In the genomic region with DNA sequence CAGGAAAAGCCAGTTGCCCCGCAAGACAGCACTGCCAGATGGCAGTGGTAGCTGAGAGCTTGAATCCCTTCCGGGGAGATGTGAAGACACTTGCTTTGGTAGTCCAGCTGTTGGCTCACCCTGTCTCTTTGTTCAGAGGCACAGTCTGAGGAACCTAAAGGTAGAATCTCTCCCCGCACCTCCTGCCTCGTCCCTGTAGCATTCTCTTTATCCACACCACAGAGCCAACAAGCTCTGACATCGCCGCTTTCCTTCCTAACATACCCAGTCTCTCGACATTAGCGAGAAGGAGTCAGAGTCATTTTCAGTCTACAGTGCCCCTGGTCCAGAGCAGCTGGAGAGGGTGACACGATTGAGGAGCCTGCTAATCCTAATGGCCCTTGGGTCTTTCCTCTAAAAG, we compare ENCODE assay signal across 24 mouse cellular contexts. TPM values are rescaled to one million over a fixed set of nuclear protein-coding genes. Genes with fewer than 3 reads are reported as not detected.
"Had no signal": no experiment of that assay in that cellular context is flagged by ENCODE, and none has a peak within 500 bp of the region (broad histone marks: within the 10 kb centered on the region; RNA-seq: fewer than 3 reads in every experiment).

No protein-coding gene starts in this region.

- H3K27me3 ChIP-seq: kidney, embryonic 15.5 days; limb, embryonic 13.5 days; liver, embryonic 12.5 days; liver, embryonic 15.5 days; lung, embryonic 15.5 days; megakaryocyte, embryonic 14.5 days; stomach, embryonic 15.5 days had no signal

- DNase-seq: kidney, adult 8-10 months; kidney, postnatal 10 days; kidney, postnatal 36 days; left cerebral cortex, postnatal 4 days; liver; lung, adult 18-20 months; lung, postnatal 10 days; lung, postnatal 36 days; midbrain, embryonic 14.5 days; right cerebral cortex, postnatal 14 days; spleen, adult 18-20 months; thymus, postnatal 25 days had no signal

- H3K4me2 ChIP-seq: kidney, embryonic 15.5 days; limb, embryonic 13.5 days; liver, embryonic 12.5 days; liver, embryonic 15.5 days; lung, embryonic 15.5 days; neural tube, embryonic 13.5 days; stomach, embryonic 15.5 days had no signal

- H3K27ac ChIP-seq: kidney, embryonic 15.5 days; limb, embryonic 13.5 days; liver, embryonic 12.5 days; liver, embryonic 15.5 days; lung, embryonic 15.5 days; midbrain, embryonic 10.5 days; neural tube, embryonic 13.5 days; stomach, embryonic 15.5 days had no signal

- H3K4me3 ChIP-seq: kidney, embryonic 15.5 days; limb, embryonic 13.5 days; liver, embryonic 12.5 days; liver, embryonic 15.5 days; lung, embryonic 15.5 days; megakaryocyte, embryonic 14.5 days; midbrain, embryonic 10.5 days; neural tube, embryonic 13.5 days; stomach, embryonic 15.5 days had no signal

- H3K9me3 ChIP-seq: kidney, embryonic 15.5 days; limb, embryonic 13.5 days; liver, embryonic 12.5 days; liver, embryonic 15.5 days; lung, embryonic 15.5 days; midbrain, embryonic 10.5 days; neural tube, embryonic 13.5 days; stomach, embryonic 15.5 days had no signal

- H3K36me3 ChIP-seq: kidney, embryonic 15.5 days; limb, embryonic 13.5 days; liver, embryonic 12.5 days; liver, embryonic 15.5 days; lung, embryonic 15.5 days; midbrain, embryonic 10.5 days; neural tube, embryonic 13.5 days; stomach, embryonic 15.5 days had no signal

- H3K4me1 ChIP-seq: kidney, embryonic 15.5 days; liver, embryonic 12.5 days; liver, embryonic 15.5 days; lung, embryonic 15.5 days; megakaryocyte, embryonic 14.5 days; neural tube, embryonic 13.5 days; stomach, embryonic 15.5 days had no signal

- H3K9ac ChIP-seq: kidney, embryonic 15.5 days; limb, embryonic 13.5 days; liver, embryonic 12.5 days; liver, embryonic 15.5 days; lung, embryonic 15.5 days; neural tube, embryonic 13.5 days; stomach, embryonic 15.5 days had no signal

- ATAC-seq: liver, embryonic 12.5 days had no signal

RNA-seq across cellular contexts. Expression of gene D1Pas1, which starts 18.9 kb away (rescaled TPM):
- total RNA-seq: layer of hippocampus, adult 18-20 months; layer of hippocampus, postnatal 14 days had no signal
- polyA plus RNA-seq: liver, embryonic 12.5 days; liver, embryonic 15.5 days; lung, embryonic 15.5 days; thymus, postnatal 0 days had no signal
